Mouse (Mus musculus) embryonic fibroblast, embryonic 13.5 days (primary cell): ENCODE results near the gene Camta1.

Experiments used
- CTCF ChIP-seq: IDR thresholded peaks from 2 replicates; pipeline ENCODE4 v1.5.1; 2011; ENCODE audit warnings: mild to moderate bottlenecking, control low read depth, low read length, moderate library complexity, borderline replicate concordance; ENCODE audit not compliant: insufficient read depth
- POLR2A ChIP-seq: IDR thresholded peaks from 2 replicates; pipeline ENCODE4 v1.6.1; 2011; ENCODE audit warnings: low read depth, mild to moderate bottlenecking, control low read depth, low read length, moderate library complexity

DNA sequence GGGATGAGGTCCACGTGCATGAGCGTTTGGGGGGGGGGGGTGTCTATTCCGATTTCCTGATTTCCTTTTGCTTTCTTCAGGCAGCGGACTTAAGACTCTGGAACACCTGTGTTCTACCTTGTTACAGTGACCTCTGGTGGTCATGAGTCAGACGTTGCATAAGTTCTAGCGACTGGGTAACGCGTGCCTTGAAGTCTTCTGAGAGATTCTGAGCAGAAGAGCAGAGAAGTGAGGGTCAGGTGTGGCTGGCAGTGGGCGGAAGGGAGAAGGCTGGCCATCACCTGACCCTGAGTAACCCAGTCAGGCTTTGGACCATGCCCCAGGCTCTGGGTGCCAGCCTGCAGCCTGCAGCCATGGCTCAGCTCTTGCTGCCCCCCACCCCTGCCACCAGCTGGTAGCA lies 222.7 kb downstream of the Camta1 start:
- TF ChIP-seq CTCF (no peak), POLR2A (no peak)
